Comparison of ENCODE assay signal across 9 mouse cellular contexts in the genomic region with DNA sequence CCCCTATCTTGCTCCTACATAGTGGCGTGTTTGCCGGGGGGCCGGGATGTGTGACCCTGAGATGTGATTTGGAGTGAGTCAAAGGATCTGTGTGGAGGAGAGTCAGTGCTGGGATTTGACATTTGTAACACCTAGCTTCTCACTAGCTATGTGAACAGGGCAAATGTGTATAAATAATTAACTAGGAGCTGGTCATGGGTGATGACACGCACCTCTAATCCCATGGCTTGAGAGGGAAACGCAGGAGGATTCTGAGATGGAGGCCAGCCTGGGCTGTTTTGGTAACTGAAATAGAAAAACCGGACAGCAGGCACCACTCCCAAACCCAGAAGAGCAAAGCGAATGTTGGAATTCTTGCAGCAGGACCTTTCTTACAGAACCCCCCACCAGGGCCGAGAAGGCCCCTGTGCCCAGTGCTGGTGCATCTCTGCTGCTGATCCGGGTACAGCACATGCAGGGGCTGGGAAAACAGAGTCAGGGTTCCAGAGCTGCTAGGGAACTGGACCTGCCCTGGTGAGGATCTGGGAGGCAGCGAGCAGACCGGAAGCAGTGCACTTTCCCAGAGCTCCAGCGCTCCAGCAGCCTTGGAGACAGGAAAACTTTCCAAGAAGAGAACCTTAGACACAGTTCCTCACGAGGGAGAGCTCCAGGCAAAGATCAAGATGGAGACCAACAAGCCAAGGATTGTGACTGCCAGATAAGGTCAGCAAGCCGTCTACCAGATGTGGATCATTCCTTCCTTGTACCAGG. TPM values are rescaled to one million over a fixed set of nuclear protein-coding genes. Genes with fewer than 3 reads are reported as not detected.
A peak's percentile ranks its signal among the peaks of the same experiment; 100 is the strongest.
DNase-seq lines count a peak whose midpoint lies in the region; ATAC-seq and TF ChIP-seq lines count a peak whose summit lies in the region.
"Had no signal": no experiment of that assay in that cellular context is flagged by ENCODE, and none has a peak within 500 bp of the region (broad histone marks: within the 10 kb centered on the region; RNA-seq: fewer than 3 reads in every experiment).

No protein-coding gene starts in this region.

- H3K27me3 ChIP-seq in embryonic facial prominence, embryonic 15.5 days: no peaks in the 10 kb centered on the region
- no peaks in the 10 kb centered on the region for H3K27me3 ChIP-seq in intestine, embryonic 16.5 days (replicated peaks; ENCODE audit: control insufficient read depth, insufficient read depth, low read length)
- no peaks in the 10 kb centered on the region for H3K27me3 ChIP-seq in limb, embryonic 10.5 days (ENCODE audit: low read depth, poor library complexity, severe bottlenecking)
- no peaks in the 10 kb centered on the region for H3K27me3 ChIP-seq in midbrain, embryonic 11.5 days (ENCODE audit: control insufficient read depth, insufficient read depth, low read length)

- DNase-seq in left cerebral cortex, adult 2 months (ENCODE audit: extremely low spot score in 1 of 2, low spot score in 2 of 2): no peak
- DNase-seq in left cerebral cortex, postnatal 14 days (ENCODE audit: low spot score in 2 of 2): no peak
- DNase-seq in limb, embryonic 10.5 days (ENCODE audit: low spot score): no peak
- no peak for DNase-seq in spleen, postnatal 36 days (ENCODE audit: low spot score in 2 of 2)
- no peak for DNase-seq in midbrain, embryonic 11.5 days (ENCODE audit: low spot score, missing footprints)

- no peak overlapping the region for H3K9ac ChIP-seq in embryonic facial prominence, embryonic 15.5 days
- H3K9ac ChIP-seq in intestine, embryonic 16.5 days (ENCODE audit: low read depth, low read length): no peak overlapping the region
- no peak overlapping the region for H3K9ac ChIP-seq in midbrain, embryonic 11.5 days (ENCODE audit: low read length)

- no peaks in the 10 kb centered on the region for H3K9me3 ChIP-seq in embryonic facial prominence, embryonic 15.5 days (replicated peaks)
- peaks cover 4% of the 10 kb centered on the region for H3K9me3 ChIP-seq in intestine, embryonic 16.5 days (ENCODE audit: control insufficient read depth, low read length)
- H3K9me3 ChIP-seq in limb, embryonic 10.5 days (replicated peaks): no peaks in the 10 kb centered on the region
- H3K9me3 ChIP-seq in midbrain, embryonic 11.5 days (ENCODE audit: control insufficient read depth, low read length): 0 out of 2 replicates have a peak, but pooled peaks cover 3% of the 10 kb centered on the region

- no peak overlapping the region for H3K4me3 ChIP-seq in left cerebral cortex, adult 2 months
- no peak overlapping the region for H3K4me3 ChIP-seq in embryonic facial prominence, embryonic 15.5 days (replicated peaks)
- H3K4me3 ChIP-seq in intestine, embryonic 16.5 days (ENCODE audit: low read length): no peak overlapping the region
- H3K4me3 ChIP-seq in limb, embryonic 10.5 days: no peak overlapping the region
- H3K4me3 ChIP-seq in midbrain, embryonic 11.5 days (ENCODE audit: low read depth, low read length): no peak overlapping the region

- 69% methylated on average over 14 of the region's 14 CpGs for WGBS in embryonic facial prominence, embryonic 15.5 days
- 56% methylated on average over 14 of the region's 14 CpGs for WGBS in intestine, embryonic 16.5 days
- 79% methylated on average over 14 of the region's 14 CpGs for WGBS in limb, embryonic 10.5 days
- WGBS in midbrain, embryonic 11.5 days: 79% methylated on average over 14 of the region's 14 CpGs

- intact Hi-C loops in left cerebral cortex, adult 2 months (cut with DNase I): no loop called here
- intact Hi-C loops in left cerebral cortex, postnatal 14 days (cut with DNase I): no loop called here

- ATAC-seq in embryonic facial prominence, embryonic 15.5 days (ENCODE audit: insufficient number of reproducible peaks, low FRiP score, low TSS enrichment, low read depth): no peak
- no peak for ATAC-seq in intestine, embryonic 16.5 days
- ATAC-seq in megakaryocyte progenitor cell, adult 5-6 weeks (replicated peaks; ENCODE audit: poor library complexity): no peak
- no peak for ATAC-seq in midbrain, embryonic 11.5 days (ENCODE audit: low FRiP score)

- H3K4me2 ChIP-seq in embryonic facial prominence, embryonic 15.5 days (replicated peaks): no peak overlapping the region
- no peak overlapping the region for H3K4me2 ChIP-seq in intestine, embryonic 16.5 days (ENCODE audit: low read depth, low read length)
- no peak overlapping the region for H3K4me2 ChIP-seq in midbrain, embryonic 11.5 days

- H3K36me3 ChIP-seq in embryonic facial prominence, embryonic 15.5 days: no peaks in the 10 kb centered on the region
- no peaks in the 10 kb centered on the region for H3K36me3 ChIP-seq in intestine, embryonic 16.5 days (ENCODE audit: control insufficient read depth, insufficient read depth, low read length)
- H3K36me3 ChIP-seq in limb, embryonic 10.5 days: no peaks in the 10 kb centered on the region
- H3K36me3 ChIP-seq in midbrain, embryonic 11.5 days (ENCODE audit: control insufficient read depth, insufficient read depth, low read length): no peaks in the 10 kb centered on the region

- peaks cover 37% of the 10 kb centered on the region for H3K4me1 ChIP-seq in embryonic facial prominence, embryonic 15.5 days
- peaks cover 44% of the 10 kb centered on the region for H3K4me1 ChIP-seq in intestine, embryonic 16.5 days (ENCODE audit: control insufficient read depth, insufficient read depth, low read length)
- H3K4me1 ChIP-seq in limb, embryonic 10.5 days: peaks cover 29% of the 10 kb centered on the region
- H3K4me1 ChIP-seq in midbrain, embryonic 11.5 days (ENCODE audit: control insufficient read depth, insufficient read depth, low read length): peaks cover 9% of the 10 kb centered on the region

- no peak for TF ChIP-seq CTCF in left cerebral cortex, adult 2 months (IDR thresholded peaks at IDR 0.05)

- 0 out of 2 replicates have a peak overlapping the region, but pooled peaks have one; percentile 36 for H3K27ac ChIP-seq in left cerebral cortex, adult 2 months
- H3K27ac ChIP-seq in embryonic facial prominence, embryonic 15.5 days (replicated peaks): 0 out of 2 replicates have a peak overlapping the region, but pooled peaks have one; percentile 8
- peak overlapping the region; percentile 36 for H3K27ac ChIP-seq in intestine, embryonic 16.5 days (ENCODE audit: low read length)
- peak overlapping the region; percentile 5 for H3K27ac ChIP-seq in limb, embryonic 10.5 days
- H3K27ac ChIP-seq in midbrain, embryonic 11.5 days (ENCODE audit: low read depth, low read length): no peak overlapping the region
- H3K27ac ChIP-seq: macrophage had no signal

RNA-seq across cellular contexts. Expression of a gene that starts 12.1 kb away (rescaled TPM):
- total RNA-seq in left cerebral cortex, adult 2 months (2021): 100 to 1,000 TPM; 387 to 414 TPM
- 100 to 1,000 TPM; 278 to 292 TPM for total RNA-seq in left cerebral cortex, postnatal 14 days (2021)
- 68.6 and 90.8 TPM in 2 replicates for polyA plus RNA-seq in embryonic facial prominence, embryonic 15.5 days (2015; fragmentation: Nextera tagmentation; extraction: Ambion mirVana)
- 135 and 160 TPM in 2 replicates for polyA plus RNA-seq in intestine, embryonic 16.5 days (2015; fragmentation: Nextera tagmentation; extraction: Ambion mirVana)
- 54.8 and 56.9 TPM in 2 replicates for polyA plus RNA-seq in limb, embryonic 10.5 days (2016; fragmentation: Nextera tagmentation; extraction: Ambion mirVana)
- total RNA-seq in megakaryocyte progenitor cell, adult 5-6 weeks (2015): 42.4 and 56.5 TPM in 2 replicates
- 15.6 and 22.8 TPM in 2 replicates for total RNA-seq in megakaryocyte progenitor cell, adult 5-6 weeks (2017)
- 84.9 and 86.8 TPM in 2 replicates for polyA plus RNA-seq in midbrain, embryonic 11.5 days (2014; fragmentation: Nextera tagmentation; extraction: Ambion mirVana)

RNA-seq across cellular contexts. Expression of a gene that starts 21.1 kb away (rescaled TPM):
- 1 to 10 TPM; 1.5 to 2.0 TPM for total RNA-seq in left cerebral cortex, adult 2 months (2021)
- total RNA-seq in left cerebral cortex, postnatal 14 days (2021): under 1 TPM; 0.46 to 0.55 TPM
- 4.3 and 4.8 TPM in 2 replicates for polyA plus RNA-seq in embryonic facial prominence, embryonic 15.5 days (2015; fragmentation: Nextera tagmentation; extraction: Ambion mirVana)
- polyA plus RNA-seq in intestine, embryonic 16.5 days (2015; fragmentation: Nextera tagmentation; extraction: Ambion mirVana): 6.4 and 7.5 TPM in 2 replicates
- polyA plus RNA-seq in limb, embryonic 10.5 days (2016; fragmentation: Nextera tagmentation; extraction: Ambion mirVana): 2.4 and 3.7 TPM in 2 replicates
- 13.6 and 15.8 TPM in 2 replicates for total RNA-seq in megakaryocyte progenitor cell, adult 5-6 weeks (2015)
- 15.5 and 26.1 TPM in 2 replicates for total RNA-seq in megakaryocyte progenitor cell, adult 5-6 weeks (2017)
- polyA plus RNA-seq in midbrain, embryonic 11.5 days (2014; fragmentation: Nextera tagmentation; extraction: Ambion mirVana): 0.82 and 1.1 TPM in 2 replicates

RNA-seq across cellular contexts. Expression of a gene that starts 28.1 kb away (rescaled TPM):
- total RNA-seq in left cerebral cortex, adult 2 months (2021): 1 to 10 TPM; 5.2 to 8.0 TPM
- total RNA-seq in left cerebral cortex, postnatal 14 days (2021): 1 to 10 TPM; 8.7 to 9.0 TPM
- 25.1 and 27.6 TPM in 2 replicates for polyA plus RNA-seq in embryonic facial prominence, embryonic 15.5 days (2015; fragmentation: Nextera tagmentation; extraction: Ambion mirVana)
- polyA plus RNA-seq in intestine, embryonic 16.5 days (2015; fragmentation: Nextera tagmentation; extraction: Ambion mirVana): 13.9 and 14.7 TPM in 2 replicates
- 3.2 and 4.9 TPM in 2 replicates for polyA plus RNA-seq in limb, embryonic 10.5 days (2016; fragmentation: Nextera tagmentation; extraction: Ambion mirVana)
- 0.59 and 1.9 TPM in 2 replicates for total RNA-seq in megakaryocyte progenitor cell, adult 5-6 weeks (2015)
- total RNA-seq in megakaryocyte progenitor cell, adult 5-6 weeks (2017): 1.0 and 1.3 TPM in 2 replicates
- 2.7 TPM in 2 replicates for polyA plus RNA-seq in midbrain, embryonic 11.5 days (2014; fragmentation: Nextera tagmentation; extraction: Ambion mirVana)

RNA-seq across cellular contexts. Expression of a gene that starts 32.0 kb away (rescaled TPM):
- total RNA-seq in left cerebral cortex, adult 2 months (2021): 1 to 10 TPM; 7.6 to 9.1 TPM
- total RNA-seq in left cerebral cortex, postnatal 14 days (2021): 1 to 10 TPM; 5.4 to 7.0 TPM
- 5.2 and 6.1 TPM in 2 replicates for polyA plus RNA-seq in embryonic facial prominence, embryonic 15.5 days (2015; fragmentation: Nextera tagmentation; extraction: Ambion mirVana)
- polyA plus RNA-seq in intestine, embryonic 16.5 days (2015; fragmentation: Nextera tagmentation; extraction: Ambion mirVana): 7.7 and 9.3 TPM in 2 replicates
- polyA plus RNA-seq in limb, embryonic 10.5 days (2016; fragmentation: Nextera tagmentation; extraction: Ambion mirVana): 1.9 and 2.1 TPM in 2 replicates
- total RNA-seq in megakaryocyte progenitor cell, adult 5-6 weeks (2015): 13.8 and 16.2 TPM in 2 replicates
- total RNA-seq in megakaryocyte progenitor cell, adult 5-6 weeks (2017): 6.2 and 7.7 TPM in 2 replicates
- polyA plus RNA-seq in midbrain, embryonic 11.5 days (2014; fragmentation: Nextera tagmentation; extraction: Ambion mirVana): 1.3 TPM in 2 replicates

RNA-seq across cellular contexts. Expression of a gene that starts 39.8 kb away (rescaled TPM):
- 10 to 100 TPM; 59.4 to 66.8 TPM for total RNA-seq in left cerebral cortex, adult 2 months (2021)
- total RNA-seq in left cerebral cortex, postnatal 14 days (2021): 10 to 100 TPM; 51.1 to 56.1 TPM
- polyA plus RNA-seq in embryonic facial prominence, embryonic 15.5 days (2015; fragmentation: Nextera tagmentation; extraction: Ambion mirVana): 86.9 and 93.7 TPM in 2 replicates
- 104 and 110 TPM in 2 replicates for polyA plus RNA-seq in intestine, embryonic 16.5 days (2015; fragmentation: Nextera tagmentation; extraction: Ambion mirVana)
- polyA plus RNA-seq in limb, embryonic 10.5 days (2016; fragmentation: Nextera tagmentation; extraction: Ambion mirVana): 116 and 118 TPM in 2 replicates
- total RNA-seq in megakaryocyte progenitor cell, adult 5-6 weeks (2015): 38.2 and 47.0 TPM in 2 replicates
- 24.0 and 24.9 TPM in 2 replicates for total RNA-seq in megakaryocyte progenitor cell, adult 5-6 weeks (2017)
- 96.3 and 97.0 TPM in 2 replicates for polyA plus RNA-seq in midbrain, embryonic 11.5 days (2014; fragmentation: Nextera tagmentation; extraction: Ambion mirVana)
